Mouse (Mus musculus): Measurements from ENCODE around the gene Mief1. TPM values are rescaled to one million over a fixed set of nuclear protein-coding genes. Genes with fewer than 3 reads are reported as not detected.

The Mief1 gene
- total RNA-seq, 2 experiments from 2014 or later, result 29.6 to 31.5 TPM

- DNase-seq, result peak; percentile 92 to 93
Measured at GRCm38 (mm10) chr15:80263610-80264575, 30.1 kb downstream of the Mief1 start, which contains the start of gene Rps19bp1. Gene Rps19bp1, minus strand, starts transcription at chr15:80264315.

DNA sequence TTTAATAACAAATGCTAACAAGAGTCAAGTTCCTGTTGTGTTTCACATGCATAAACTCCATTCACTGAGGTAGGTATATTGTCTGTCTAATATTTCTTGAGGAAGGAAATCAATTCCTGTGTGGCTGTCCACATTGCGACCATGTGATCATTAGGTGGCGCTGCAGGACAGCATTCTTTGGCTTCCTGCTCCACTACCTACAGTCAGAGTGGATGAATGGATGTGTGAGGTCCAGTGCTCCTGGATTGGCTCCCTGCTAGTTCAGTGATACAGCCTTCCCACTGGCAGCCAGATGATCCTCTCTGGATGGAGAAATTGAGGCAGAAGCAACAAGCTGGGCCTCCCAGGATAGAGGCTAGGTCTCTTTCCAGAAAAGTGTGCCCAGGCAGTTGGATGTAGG is 32.5 kb downstream of the Mief1 start:
- DNase-seq, result peak; percentile 74 to 86

GRCm38 (mm10) chr15:80271858-80272396 is 38.1 kb downstream of the Mief1 start:
- no peak for DNase-seq

DNA sequence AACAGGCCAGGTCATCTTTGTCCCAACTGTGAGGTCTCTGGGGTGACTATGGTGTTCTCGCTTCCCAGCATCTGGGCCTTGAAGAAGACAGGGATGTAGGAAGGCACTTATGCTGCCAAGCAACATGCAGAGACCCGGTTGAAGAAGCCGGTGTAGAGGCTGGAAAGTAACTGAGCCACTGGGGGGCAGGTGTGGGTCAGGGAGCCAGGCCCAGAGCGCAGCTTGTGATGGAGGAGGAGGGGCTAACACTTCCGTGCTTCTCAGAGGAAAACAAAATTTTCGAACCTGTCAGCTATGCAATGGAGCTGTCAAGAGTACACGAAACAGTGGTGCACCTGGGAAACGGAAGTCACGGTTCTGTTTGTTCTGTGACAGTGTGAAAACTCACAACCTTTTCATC is 43.3 kb downstream of the Mief1 start:
- DNase-seq, result no peak

DNA sequence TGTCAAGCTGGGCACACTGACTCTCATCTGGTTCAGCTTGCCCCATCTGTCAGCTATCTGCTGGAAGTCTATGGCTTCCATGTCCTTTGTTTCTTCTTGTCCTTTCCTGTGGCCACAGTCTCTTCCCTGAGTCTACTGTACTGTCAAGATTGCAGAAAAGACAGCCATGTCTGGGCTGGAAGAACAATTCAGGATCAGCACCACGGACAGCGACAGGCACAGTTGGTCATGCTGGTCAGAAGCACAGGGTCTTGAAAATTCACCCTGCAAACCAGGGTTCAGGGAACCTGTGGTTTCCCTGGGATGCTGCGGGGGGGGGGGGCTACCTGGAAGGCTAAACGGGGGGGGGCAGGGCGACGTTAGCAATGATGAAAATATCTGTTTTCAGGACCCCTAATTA is 43.8 kb downstream of the Mief1 start:
- DNase-seq, result peak in 1 of 2 experiments; percentile 78

DNA sequence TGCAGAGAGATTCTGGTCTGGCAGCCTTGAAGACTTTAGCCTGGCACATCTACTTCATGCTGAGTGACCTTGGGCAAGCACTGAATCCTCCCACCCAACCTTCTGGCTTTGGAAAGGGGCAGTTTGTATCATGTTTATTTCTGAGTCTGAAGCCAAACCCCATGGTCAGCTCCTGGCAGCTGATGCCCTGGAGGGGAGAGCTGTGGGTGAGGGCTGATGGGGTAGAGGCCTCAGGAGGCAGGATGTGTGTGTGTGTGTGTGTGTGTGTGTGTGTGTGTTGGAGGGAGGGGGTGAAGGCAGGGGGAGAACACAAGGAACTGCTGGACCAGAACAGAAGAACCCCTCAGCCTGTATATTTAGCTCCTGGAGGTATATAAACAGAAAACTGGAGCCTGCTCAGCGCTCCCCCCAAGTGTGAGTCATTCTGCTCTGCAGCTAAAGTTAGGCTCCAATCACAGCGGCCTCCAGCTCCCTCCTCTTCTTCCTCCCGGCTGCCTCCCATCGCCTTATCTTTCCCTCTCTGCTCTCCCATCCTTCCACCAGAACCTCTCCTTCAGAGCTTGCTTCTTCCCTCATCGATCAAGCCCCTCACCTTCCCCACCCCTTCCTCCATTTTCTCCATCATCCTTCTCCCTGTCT is 44.4 kb downstream of the Mief1 start:
- no peak for DNase-seq

GRCm38 (mm10) chr15:80279053-80279452 is 45.2 kb downstream of the Mief1 start:
- DNase-seq, result no peak

GRCm38 (mm10) chr15:80280646-80281045 is 46.8 kb downstream of the Mief1 start:
- DNase-seq, result no peak

DNA sequence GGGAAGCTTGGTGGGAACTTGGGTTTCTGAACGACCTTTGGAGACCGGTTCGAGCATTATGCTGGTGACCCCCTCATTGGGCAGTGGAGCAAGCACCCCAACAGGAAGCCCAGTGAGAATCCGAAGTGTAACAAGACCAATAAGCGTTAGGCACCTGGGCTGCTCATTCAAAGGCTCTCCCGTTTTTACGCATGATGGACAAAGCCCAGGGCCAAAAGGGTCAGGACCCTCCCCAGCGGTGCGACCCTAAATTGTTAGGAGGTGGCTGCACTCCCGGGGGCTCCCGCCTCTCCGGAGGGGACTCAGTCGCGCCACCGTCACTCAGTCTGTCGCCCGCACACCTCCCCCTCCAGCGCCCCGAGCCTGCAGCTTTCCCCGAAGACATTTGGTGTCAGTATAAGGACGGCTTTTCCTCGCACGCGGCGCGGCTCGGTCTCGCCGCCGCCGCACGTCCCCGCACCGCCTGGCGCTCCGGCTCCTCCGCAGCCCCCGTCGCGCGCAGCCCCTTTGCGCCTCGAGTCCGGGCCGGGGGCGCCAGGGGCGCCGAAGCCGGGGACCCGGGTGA is 53.1 kb downstream of the Mief1 start, which contains the start of gene Cacna1i:
Gene Cacna1i (plus strand): TSS at position 388 of the 565 bp plus-strand sequence.
- DNase-seq, result no peak

DNA sequence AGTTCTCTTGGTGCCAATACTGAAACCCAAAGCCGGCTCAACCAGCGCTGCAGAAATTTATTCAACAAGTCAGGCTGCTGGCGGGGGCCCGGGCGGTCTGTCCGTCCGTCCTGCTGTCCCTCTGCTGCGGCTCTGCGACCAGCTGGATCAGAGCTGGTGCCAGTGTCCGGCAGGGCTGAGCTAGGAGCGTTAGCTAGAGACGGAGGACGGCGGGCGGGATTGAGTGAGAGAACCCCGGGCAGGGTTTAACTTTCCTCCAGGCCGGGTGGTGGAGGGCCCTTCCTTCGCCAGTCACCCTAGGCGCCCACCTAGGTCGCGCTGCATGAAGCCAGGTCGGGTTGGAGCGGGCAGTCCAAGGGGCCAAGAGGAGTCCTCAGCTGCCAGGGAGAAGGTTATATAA is 54.2 kb downstream of the Mief1 start:
- DNase-seq, result no peak

DNA sequence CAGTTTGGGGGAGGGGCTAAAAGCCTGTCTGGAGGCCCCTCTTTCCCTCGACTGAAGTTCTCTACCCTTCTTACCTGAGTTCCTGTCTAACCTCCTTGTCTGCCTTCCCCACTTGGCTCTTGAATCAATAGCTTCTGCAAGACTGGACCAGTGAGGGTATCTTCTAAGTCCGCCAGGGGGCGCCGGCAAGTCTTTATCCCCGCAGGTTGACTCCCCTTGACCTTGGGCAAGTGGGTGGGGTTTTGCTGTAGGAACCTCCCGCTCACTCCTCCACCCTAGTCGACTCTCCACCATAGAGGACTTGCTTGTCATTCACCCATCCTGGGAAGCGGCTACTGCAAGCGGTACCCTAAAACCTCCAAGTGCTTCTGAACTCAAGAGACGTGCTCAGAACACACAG is 55.6 kb downstream of the Mief1 start:
- peak; percentile 45 to 66 for DNase-seq

DNA sequence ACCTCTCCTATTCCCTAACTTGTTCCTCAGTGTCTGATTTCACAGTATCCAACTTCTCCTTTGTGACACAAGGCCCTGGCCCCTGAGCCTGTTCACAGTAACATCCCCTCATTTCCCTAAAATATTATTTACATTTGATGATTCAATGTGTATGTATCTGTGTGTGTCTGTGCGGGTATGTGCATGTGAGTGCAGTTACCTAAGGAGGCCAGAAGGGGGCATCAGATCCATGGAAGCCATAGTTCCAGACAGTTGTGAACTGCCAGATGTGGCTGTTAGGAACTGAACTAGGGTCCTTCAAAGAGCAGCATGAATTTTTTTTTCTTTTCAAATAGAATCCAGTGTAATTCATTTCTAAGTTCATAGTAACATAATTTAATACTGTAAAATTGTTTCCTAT is 63.3 kb downstream of the Mief1 start:
- no peak for DNase-seq

Other genes with a start within 250 kb of the Mief1 start
- 10 to 100 TPM; 23.1 to 29.3 TPM for gene Pdgfb, start 219.0 kb upstream of the Mief1 start, total RNA-seq (2021)
- gene Syngr1, start 142.7 kb upstream of the Mief1 start, total RNA-seq (2021), result 100 to 1,000 TPM in 1 of 2 experiments, 10 to 100 TPM in 1; 80.2 to 107 TPM
- gene Rpl3, start 142.2 kb upstream of the Mief1 start, total RNA-seq (2021), result 100 to 1,000 TPM; 163 to 184 TPM
- gene Tab1, start 100.9 kb upstream of the Mief1 start, total RNA-seq (2021), result 10 to 100 TPM; 14.8 to 18.4 TPM
- 1 to 10 TPM; 4.3 to 5.2 TPM for gene Mgat3, start 60.3 kb upstream of the Mief1 start, total RNA-seq (2021)
- 10 to 100 TPM in 1 of 2 experiments, 1 to 10 TPM in 1; 9.9 to 15.3 TPM for gene AC140267.1, start 1.8 kb downstream of the Mief1 start, total RNA-seq (2021)
- gene Atf4, start 21.2 kb downstream of the Mief1 start, total RNA-seq (2021), result 10 to 100 TPM; 89.9 to 95.5 TPM
- 10 to 100 TPM; 17.0 to 17.4 TPM for gene Rps19bp1, start 30.3 kb downstream of the Mief1 start, total RNA-seq (2021)
- gene Cacna1i, start 53.2 kb downstream of the Mief1 start, total RNA-seq (2021), result under 1 TPM in 1 of 2 experiments, not detected in 1; 0.18 TPM

Measured in heart, adult 18-20 months (tissue).